Mouse (Mus musculus): ENCODE measurements around the gene Tenm3. TPM values are rescaled to one million over a fixed set of nuclear protein-coding genes. Genes with fewer than 3 reads are reported as not detected.

The Tenm3 gene
- polyA plus RNA-seq, 1 experiment from 2014 or later, result 2.6 TPM

GRCm38 (mm10) chr8:48542141-48542540 is 301.6 kb downstream of the Tenm3 start:
- no peak overlapping the region for H3K9ac ChIP-seq
- H3K4me2 ChIP-seq, result no peak overlapping the region
- H3K27me3 ChIP-seq, result no peaks in the 10 kb centered on the region
- no peaks in the 10 kb centered on the region for H3K9me3 ChIP-seq (replicated peaks)
- DNase-seq (no peak), ATAC-seq (ENCODE audit: low read depth) (no peak)
- no peaks in the 10 kb centered on the region for H3K36me3 ChIP-seq
- H3K4me3 ChIP-seq (replicated peaks), result no peak overlapping the region
- 81% methylated on average over 17 of the region's 17 CpGs for WGBS (ENCODE audit: insufficient replicate concordance)
- 0 out of 2 replicates have a peak, but pooled peaks cover 3% of the 10 kb centered on the region for H3K4me1 ChIP-seq (replicated peaks)
- no peak overlapping the region for H3K27ac ChIP-seq

- Histone ChIP-seq H3K9me3 (replicated peaks) (no peaks in the 10 kb centered on the region), H3K4me3 (replicated peaks) (no peak overlapping the region), H3K4me1 (replicated peaks) (no peaks in the 10 kb centered on the region), H3K4me2 (no peak overlapping the region), H3K27me3 (no peaks in the 10 kb centered on the region), H3K36me3 (no peaks in the 10 kb centered on the region), H3K27ac (no peak overlapping the region), H3K9ac (no peak overlapping the region)
- ATAC-seq (ENCODE audit: low read depth) (no peak), DNase-seq (no peak)
- WGBS (ENCODE audit: insufficient replicate concordance), result 71% methylated on average over 8 of the region's 8 CpGs
These were observed 302.9 kb downstream of the Tenm3 start for GRCm38 (mm10) chr8:48540894-48541293.

GRCm38 (mm10) chr8:48535833-48536232 is 307.9 kb downstream of the Tenm3 start:
- ATAC-seq (ENCODE audit: low read depth), result peak; percentile 87
- WGBS (ENCODE audit: insufficient replicate concordance), result 63% methylated on average over 3 of the region's 3 CpGs
- no peak overlapping the region for H3K27ac ChIP-seq
- no peak overlapping the region for H3K9ac ChIP-seq
- H3K4me2 ChIP-seq, result no peak overlapping the region
- no peak overlapping the region for H3K4me3 ChIP-seq (replicated peaks)
- H3K36me3 ChIP-seq, result no peaks in the 10 kb centered on the region
- no peaks in the 10 kb centered on the region for H3K27me3 ChIP-seq
- DNase-seq, result no peak
- H3K4me1 ChIP-seq (replicated peaks), result no peaks in the 10 kb centered on the region
- no peaks in the 10 kb centered on the region for H3K9me3 ChIP-seq (replicated peaks)

GRCm38 (mm10) chr8:48531795-48532194 is 312.0 kb downstream of the Tenm3 start:
- no peak overlapping the region for H3K4me3 ChIP-seq (replicated peaks)
- H3K4me1 ChIP-seq (replicated peaks), result no peaks in the 10 kb centered on the region
- H3K36me3 ChIP-seq, result no peaks in the 10 kb centered on the region
- ATAC-seq (ENCODE audit: low read depth), result no peak
- WGBS (ENCODE audit: insufficient replicate concordance), result 61% methylated on average over 5 of the region's 5 CpGs
- H3K27me3 ChIP-seq, result no peaks in the 10 kb centered on the region
- H3K9me3 ChIP-seq (replicated peaks), result no peaks in the 10 kb centered on the region
- no peak for DNase-seq
- no peak overlapping the region for H3K27ac ChIP-seq
- no peak overlapping the region for H3K4me2 ChIP-seq
- H3K9ac ChIP-seq, result no peak overlapping the region

- Histone ChIP-seq H3K27ac (no peak overlapping the region), H3K9ac (no peak overlapping the region), H3K27me3 (no peaks in the 10 kb centered on the region), H3K4me1 (replicated peaks) (no peaks in the 10 kb centered on the region), H3K9me3 (replicated peaks) (no peaks in the 10 kb centered on the region), H3K36me3 (no peaks in the 10 kb centered on the region), H3K4me3 (replicated peaks) (no peak overlapping the region), H3K4me2 (no peak overlapping the region)
- no peak for ATAC-seq (ENCODE audit: low read depth)
- 70% methylated on average over 11 of the region's 11 CpGs for WGBS (ENCODE audit: insufficient replicate concordance)
- no peak for DNase-seq
These were observed 312.7 kb downstream of the Tenm3 start for GRCm38 (mm10) chr8:48530916-48531570.

GRCm38 (mm10) chr8:48527418-48527817 is 316.3 kb downstream of the Tenm3 start:
- Histone ChIP-seq H3K36me3 (no peaks in the 10 kb centered on the region), H3K27ac (no peak overlapping the region), H3K27me3 (no peaks in the 10 kb centered on the region), H3K4me1 (replicated peaks) (no peaks in the 10 kb centered on the region), H3K4me2 (no peak overlapping the region), H3K4me3 (replicated peaks) (no peak overlapping the region), H3K9me3 (replicated peaks) (no peaks in the 10 kb centered on the region), H3K9ac (no peak overlapping the region)
- DNase-seq (no peak), ATAC-seq (ENCODE audit: low read depth) (no peak)
- WGBS (ENCODE audit: insufficient replicate concordance), result 20% methylated on average over 6 of the region's 6 CpGs

- ATAC-seq (ENCODE audit: low read depth), result no peak
- Histone ChIP-seq H3K4me1 (replicated peaks) (no peaks in the 10 kb centered on the region; the same call in 1 of the 2 replicates), H3K9me3 (replicated peaks) (no peaks in the 10 kb centered on the region), H3K9ac (no peak overlapping the region), H3K27me3 (no peaks in the 10 kb centered on the region), H3K36me3 (no peaks in the 10 kb centered on the region), H3K27ac (no peak overlapping the region), H3K4me3 (replicated peaks) (no peak overlapping the region), H3K4me2 (no peak overlapping the region)
- no peak for DNase-seq
- WGBS (ENCODE audit: insufficient replicate concordance), result 65% methylated on average over 4 of the region's 4 CpGs
These were observed 321.1 kb downstream of the Tenm3 start for GRCm38 (mm10) chr8:48522536-48523123.

- Histone ChIP-seq H3K4me2 (no peak overlapping the region), H3K4me3 (replicated peaks) (no peak overlapping the region), H3K4me1 (replicated peaks) (no peaks in the 10 kb centered on the region; the same call in 1 of the 2 replicates), H3K27ac (no peak overlapping the region), H3K27me3 (no peaks in the 10 kb centered on the region), H3K9me3 (replicated peaks) (no peaks in the 10 kb centered on the region), H3K9ac (no peak overlapping the region), H3K36me3 (no peaks in the 10 kb centered on the region)
- 67% methylated on average over 8 of the region's 8 CpGs for WGBS (ENCODE audit: insufficient replicate concordance)
- ATAC-seq (ENCODE audit: low read depth), result no peak
- DNase-seq, result no peak
These were observed 321.7 kb downstream of the Tenm3 start for GRCm38 (mm10) chr8:48522004-48522403.

- Histone ChIP-seq H3K27me3 (no peaks in the 10 kb centered on the region), H3K9me3 (replicated peaks) (no peaks in the 10 kb centered on the region), H3K27ac (no peak overlapping the region), H3K4me2 (no peak overlapping the region), H3K4me1 (replicated peaks) (no peaks in the 10 kb centered on the region; the same call in 1 of the 2 replicates), H3K36me3 (no peaks in the 10 kb centered on the region), H3K9ac (no peak overlapping the region), H3K4me3 (replicated peaks) (no peak overlapping the region)
- no peak for DNase-seq
- no peak for ATAC-seq (ENCODE audit: low read depth)
These were observed 326.3 kb downstream of the Tenm3 start for GRCm38 (mm10) chr8:48517431-48517830.

GRCm38 (mm10) chr8:48514230-48514629 is 329.5 kb downstream of the Tenm3 start:
- no peak for ATAC-seq (ENCODE audit: low read depth)
- 56% methylated on average over 4 of the region's 4 CpGs for WGBS (ENCODE audit: insufficient replicate concordance)
- Histone ChIP-seq H3K9me3 (replicated peaks) (no peaks in the 10 kb centered on the region; the same call in 1 of the 2 replicates), H3K27me3 (no peaks in the 10 kb centered on the region), H3K4me2 (no peak overlapping the region), H3K27ac (no peak overlapping the region), H3K9ac (no peak overlapping the region), H3K36me3 (no peaks in the 10 kb centered on the region), H3K4me1 (replicated peaks) (no peaks in the 10 kb centered on the region; the same call in 1 of the 2 replicates), H3K4me3 (replicated peaks) (no peak overlapping the region)
- DNase-seq, result no peak

GRCm38 (mm10) chr8:48513801-48514200 is 329.9 kb downstream of the Tenm3 start:
- Histone ChIP-seq H3K27ac (no peak overlapping the region), H3K9me3 (replicated peaks) (no peaks in the 10 kb centered on the region; the same call in 1 of the 2 replicates), H3K4me2 (no peak overlapping the region), H3K4me3 (replicated peaks) (no peak overlapping the region), H3K4me1 (replicated peaks) (no peaks in the 10 kb centered on the region; the same call in 1 of the 2 replicates), H3K9ac (no peak overlapping the region), H3K27me3 (no peaks in the 10 kb centered on the region), H3K36me3 (no peaks in the 10 kb centered on the region)
- WGBS (ENCODE audit: insufficient replicate concordance), result 70% methylated on average over 7 of the region's 7 CpGs
- DNase-seq (no peak), ATAC-seq (ENCODE audit: low read depth) (no peak)

- ATAC-seq (ENCODE audit: low read depth) (no peak), DNase-seq (no peak)
- Histone ChIP-seq H3K9me3 (replicated peaks) (no peaks in the 10 kb centered on the region; the same call in 1 of the 2 replicates), H3K36me3 (no peaks in the 10 kb centered on the region), H3K4me2 (no peak overlapping the region), H3K4me1 (replicated peaks) (no peaks in the 10 kb centered on the region), H3K27ac (no peak overlapping the region), H3K4me3 (replicated peaks) (no peak overlapping the region), H3K9ac (no peak overlapping the region), H3K27me3 (no peaks in the 10 kb centered on the region)
- WGBS (ENCODE audit: insufficient replicate concordance), result 78% methylated on average over 12 of the region's 12 CpGs
These were observed 332.2 kb downstream of the Tenm3 start for GRCm38 (mm10) chr8:48511546-48511945.
